In genomic region chr5:139098991-139099972, GRCm38 (mm10) we compare ENCODE assay signal across 8 mouse cellular contexts. TPM values are rescaled to one million over a fixed set of nuclear protein-coding genes. Genes with fewer than 3 reads are reported as not detected.
DNase-seq lines count a peak whose midpoint lies in the region; ATAC-seq lines count a peak whose summit lies in the region.

No protein-coding gene starts in this region.

- H3K9me3 ChIP-seq in embryonic facial prominence, embryonic 14.5 days (ENCODE audit: control insufficient read depth, low read length) = 0 out of 2 replicates have a peak, but pooled peaks cover 5% of the 10 kb centered on the region
- peaks cover 5% of the 10 kb centered on the region; the same call in 1 of the 2 replicates for H3K9me3 ChIP-seq in intestine, embryonic 16.5 days (ENCODE audit: control insufficient read depth, low read length)

- no peak overlapping the region for H3K9ac ChIP-seq in embryonic facial prominence, embryonic 14.5 days (ENCODE audit: low read depth, low read length)
- no peak overlapping the region for H3K9ac ChIP-seq in intestine, embryonic 16.5 days (ENCODE audit: low read depth, low read length)

- no peaks in the 10 kb centered on the region for H3K4me1 ChIP-seq in embryonic facial prominence, embryonic 14.5 days (ENCODE audit: control insufficient read depth, insufficient read depth, low read length)
- peaks cover 17% of the 10 kb centered on the region for H3K4me1 ChIP-seq in intestine, embryonic 16.5 days (ENCODE audit: control insufficient read depth, insufficient read depth, low read length)

- ATAC-seq in embryonic facial prominence, embryonic 14.5 days (ENCODE audit: low read depth) = peak; percentile 79
- 0 out of 2 replicates have a peak, but pooled peaks have one; percentile 13 for ATAC-seq in intestine, embryonic 16.5 days

- H3K27ac ChIP-seq in embryonic facial prominence, embryonic 14.5 days (replicated peaks; ENCODE audit: low read depth, low read length) = no peak overlapping the region
- no peak overlapping the region for H3K27ac ChIP-seq in intestine, embryonic 16.5 days (ENCODE audit: low read length)

- DNase-seq in layer of hippocampus, adult 11-12 months (ENCODE audit: low spot score) = peak; percentile 67
- no peak for DNase-seq in layer of hippocampus, adult 9-10 months (ENCODE audit: low spot score)
- peak; percentile 56 for DNase-seq in Muller cell, postnatal 12 days (ENCODE audit: inconsistent ontology term)
- peak; percentile 60 for DNase-seq in embryonic facial prominence, embryonic 14.5 days (ENCODE audit: low spot score)
- DNase-seq in right cerebral cortex, adult 18-20 months = peak; percentile 84
- no peak for DNase-seq in c-Kit-positive CD71-positive TER-119-positive erythroid progenitor cells, embryonic 14.5 days (ENCODE audit: low spot score)
- DNase-seq in adrenal gland, postnatal 25 days = no peak

- H3K4me2 ChIP-seq in embryonic facial prominence, embryonic 14.5 days (ENCODE audit: low read depth, low read length) = no peak overlapping the region
- H3K4me2 ChIP-seq in intestine, embryonic 16.5 days (ENCODE audit: low read depth, low read length) = no peak overlapping the region

- H3K36me3 ChIP-seq in embryonic facial prominence, embryonic 14.5 days (ENCODE audit: control insufficient read depth, insufficient read depth, low read length) = no peaks in the 10 kb centered on the region
- H3K36me3 ChIP-seq in intestine, embryonic 16.5 days (ENCODE audit: control insufficient read depth, insufficient read depth, low read length) = 0 out of 2 replicates have a peak, but pooled peaks cover 5% of the 10 kb centered on the region

- WGBS in embryonic facial prominence, embryonic 14.5 days = 26% methylated on average over 12 of the region's 12 CpGs
- 41% methylated on average over 12 of the region's 12 CpGs for WGBS in intestine, embryonic 16.5 days

- no peaks in the 10 kb centered on the region for H3K27me3 ChIP-seq in embryonic facial prominence, embryonic 14.5 days (replicated peaks; ENCODE audit: control insufficient read depth, insufficient read depth, low read length)
- no peaks in the 10 kb centered on the region for H3K27me3 ChIP-seq in intestine, embryonic 16.5 days (replicated peaks; ENCODE audit: control insufficient read depth, insufficient read depth, low read length)

- no peak overlapping the region for H3K4me3 ChIP-seq in embryonic facial prominence, embryonic 14.5 days (ENCODE audit: low read depth, low read length)
- no peak overlapping the region for H3K4me3 ChIP-seq in intestine, embryonic 16.5 days (ENCODE audit: low read length)

RNA-seq across cellular contexts. Expression of gene Prkar1b, which starts 50.5 kb away (rescaled TPM):
- polyA plus RNA-seq in embryonic facial prominence, embryonic 14.5 days (2014; fragmentation: Nextera tagmentation; extraction: Ambion mirVana) = 22.8 and 26.1 TPM in 2 replicates
- polyA plus RNA-seq in intestine, embryonic 16.5 days (2015; fragmentation: Nextera tagmentation; extraction: Ambion mirVana) = 22.7 and 23.6 TPM in 2 replicates
- 20.9 and 28.5 TPM in 2 replicates for total RNA-seq in adrenal gland, postnatal 25 days (2021)

RNA-seq across cellular contexts. Expression of gene Dnaaf5, which starts 50.7 kb away (rescaled TPM):
- polyA plus RNA-seq in embryonic facial prominence, embryonic 14.5 days (2014; fragmentation: Nextera tagmentation; extraction: Ambion mirVana) = 5.2 and 5.8 TPM in 2 replicates
- 2.4 and 4.7 TPM in 2 replicates for polyA plus RNA-seq in intestine, embryonic 16.5 days (2015; fragmentation: Nextera tagmentation; extraction: Ambion mirVana)
- total RNA-seq in adrenal gland, postnatal 25 days (2021) = 20.7 and 25.3 TPM in 2 replicates

Comparison
In these comparisons a context has a peak if more than half of its experiments do, and no peak if none do; other contexts are left out.
1. DNase-seq: peak in layer of hippocampus, adult 11-12 months (single experiment), Muller cell, postnatal 12 days (single experiment), embryonic facial prominence, embryonic 14.5 days (single experiment) and right cerebral cortex, adult 18-20 months (single experiment); none in layer of hippocampus, adult 9-10 months (single experiment), c-Kit-positive CD71-positive TER-119-positive erythroid progenitor cells, embryonic 14.5 days (single experiment) and adrenal gland, postnatal 25 days (single experiment).